Mouse (Mus musculus): Measurements from ENCODE around the gene Nhlrc4. TPM values are rescaled to one million over a fixed set of nuclear protein-coding genes. Genes with fewer than 3 reads are reported as not detected.

Nhlrc4 gene
- polyA plus RNA-seq, 1 experiment from 2014 or later, result 0.19 TPM

GRCm38 (mm10) chr17:25959630-25960467, 15.1 kb upstream of the Nhlrc4 start:
- WGBS, result 91% methylated on average over 22 of the region's 23 CpGs
- H3K4me3 ChIP-seq (ENCODE audit: low read length), result no peak overlapping the region
- H3K9me3 ChIP-seq (ENCODE audit: control insufficient read depth, low read length), result no peaks in the 10 kb centered on the region
- no peaks in the 10 kb centered on the region for H3K27me3 ChIP-seq (replicated peaks; ENCODE audit: control insufficient read depth, insufficient read depth, low read length)
- no peak overlapping the region for H3K4me2 ChIP-seq (ENCODE audit: low read length)
- no peak overlapping the region for H3K27ac ChIP-seq (ENCODE audit: low read depth, low read length)
- no peak for ATAC-seq
- peaks cover 19% of the 10 kb centered on the region for H3K36me3 ChIP-seq (ENCODE audit: control insufficient read depth, insufficient read depth, low read length)
- no peak overlapping the region for H3K9ac ChIP-seq (ENCODE audit: low read depth, low read length)
- H3K4me1 ChIP-seq (ENCODE audit: control insufficient read depth, insufficient read depth, low read depth, low read length), result no peaks in the 10 kb centered on the region; the same call in 1 of the 2 replicates

DNA sequence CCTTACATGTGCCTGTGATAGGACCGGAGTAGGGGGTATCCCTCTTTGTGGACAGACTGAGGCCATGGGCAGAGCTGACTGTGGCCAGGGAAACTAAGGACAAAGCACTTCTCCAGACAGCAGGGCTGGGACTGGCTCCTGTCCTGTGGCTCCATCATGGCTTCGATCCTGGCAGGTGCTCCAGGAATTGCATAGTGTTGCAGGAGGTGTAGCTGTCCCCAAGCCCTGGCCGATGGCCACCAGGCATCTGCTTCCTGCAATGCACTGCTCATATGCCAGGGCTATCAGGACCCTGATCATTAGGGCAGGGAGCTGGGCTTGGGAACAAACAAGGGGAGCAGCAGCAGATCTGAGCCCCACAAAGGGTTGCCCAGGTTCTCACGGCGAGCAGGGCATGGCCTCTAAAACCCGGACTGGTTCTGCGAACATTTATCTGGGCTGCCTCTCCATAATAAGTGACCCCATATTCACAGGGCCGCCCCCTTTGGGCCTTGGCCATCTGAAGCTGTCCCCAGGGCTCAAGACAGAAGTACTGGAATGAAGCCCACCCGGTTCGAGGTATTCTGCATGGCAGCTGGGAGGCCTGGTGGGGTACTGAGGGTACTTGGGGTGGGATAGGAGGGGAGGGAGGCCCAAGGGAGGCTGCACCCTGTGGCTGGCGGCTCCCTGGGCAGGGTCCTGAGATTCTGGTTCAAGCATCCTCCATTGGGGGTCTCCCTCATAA, 14.2 kb upstream of the Nhlrc4 start:
- Histone ChIP-seq H3K4me2 (ENCODE audit: low read length) (no peak overlapping the region), H3K4me3 (ENCODE audit: low read length) (no peak overlapping the region), H3K4me1 (ENCODE audit: control insufficient read depth, insufficient read depth, low read depth, low read length) (no peaks in the 10 kb centered on the region; the same call in 1 of the 2 replicates), H3K36me3 (ENCODE audit: control insufficient read depth, insufficient read depth, low read length) (peaks cover 14% of the 10 kb centered on the region), H3K27me3 (replicated peaks; ENCODE audit: control insufficient read depth, insufficient read depth, low read length) (no peaks in the 10 kb centered on the region; the same call in 1 of the 2 replicates), H3K9ac (ENCODE audit: low read depth, low read length) (no peak overlapping the region), H3K9me3 (ENCODE audit: control insufficient read depth, low read length) (no peaks in the 10 kb centered on the region), H3K27ac (ENCODE audit: low read depth, low read length) (peak overlapping the region; percentile 12; the same call in 1 of the 2 replicates)
- WGBS, result 92% methylated on average over 11 of the region's 11 CpGs
- ATAC-seq, result no peak

- Histone ChIP-seq H3K9me3 (ENCODE audit: control insufficient read depth, low read length) (no peaks in the 10 kb centered on the region), H3K9ac (ENCODE audit: low read depth, low read length) (no peak overlapping the region), H3K27me3 (replicated peaks; ENCODE audit: control insufficient read depth, insufficient read depth, low read length) (peaks cover 8% of the 10 kb centered on the region), H3K4me2 (ENCODE audit: low read length) (no peak overlapping the region), H3K27ac (ENCODE audit: low read depth, low read length) (peak overlapping the region; percentile 21; the same call in 1 of the 2 replicates), H3K36me3 (ENCODE audit: control insufficient read depth, insufficient read depth, low read length) (peaks cover 14% of the 10 kb centered on the region), H3K4me3 (ENCODE audit: low read length) (no peak overlapping the region), H3K4me1 (ENCODE audit: control insufficient read depth, insufficient read depth, low read depth, low read length) (no peaks in the 10 kb centered on the region; the same call in 1 of the 2 replicates)
- peak; percentile 60 for ATAC-seq
- WGBS, result 59% methylated on average over 14 of the region's 14 CpGs
These were observed 12.9 kb upstream of the Nhlrc4 start for GRCm38 (mm10) chr17:25957586-25958051.

DNA sequence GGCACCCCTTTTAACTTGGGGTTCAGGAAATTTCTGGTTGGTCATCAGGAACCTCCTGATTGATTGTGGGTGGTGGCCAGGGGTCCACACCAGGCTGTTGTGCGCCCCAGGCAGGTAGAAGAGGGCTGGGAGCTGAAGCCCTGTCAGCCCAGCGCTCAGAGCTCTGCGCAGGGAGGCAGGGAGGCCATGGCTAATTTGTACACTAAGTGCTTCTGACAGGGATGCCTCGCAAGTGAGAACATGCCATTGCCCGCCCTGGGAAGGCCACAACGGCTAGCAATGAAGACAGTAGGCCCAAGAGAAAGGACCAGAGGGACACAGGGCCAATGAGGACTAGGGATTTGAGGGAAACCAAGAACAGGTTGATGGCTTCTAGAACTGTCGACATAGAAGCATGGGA, 11.9 kb upstream of the Nhlrc4 start:
- peaks cover 18% of the 10 kb centered on the region for H3K27me3 ChIP-seq (replicated peaks; ENCODE audit: control insufficient read depth, insufficient read depth, low read length)
- H3K36me3 ChIP-seq (ENCODE audit: control insufficient read depth, insufficient read depth, low read length), result peaks cover 14% of the 10 kb centered on the region
- peak overlapping the region; percentile 50 for H3K27ac ChIP-seq (ENCODE audit: low read depth, low read length)
- no peaks in the 10 kb centered on the region for H3K9me3 ChIP-seq (ENCODE audit: control insufficient read depth, low read length)
- WGBS, result 77% methylated on average over 7 of the region's 7 CpGs
- no peak for ATAC-seq
- no peak overlapping the region for H3K4me2 ChIP-seq (ENCODE audit: low read length)
- no peak overlapping the region for H3K9ac ChIP-seq (ENCODE audit: low read depth, low read length)
- H3K4me3 ChIP-seq (ENCODE audit: low read length), result no peak overlapping the region
- peaks cover 6% of the 10 kb centered on the region for H3K4me1 ChIP-seq (ENCODE audit: control insufficient read depth, insufficient read depth, low read depth, low read length)

GRCm38 (mm10) chr17:25956201-25956600, 11.4 kb upstream of the Nhlrc4 start:
- peaks cover 22% of the 10 kb centered on the region for H3K27me3 ChIP-seq (replicated peaks; ENCODE audit: control insufficient read depth, insufficient read depth, low read length)
- no peak overlapping the region for H3K4me3 ChIP-seq (ENCODE audit: low read length)
- 60% methylated on average over 7 of the region's 7 CpGs for whole genome bisulfite sequencing
- H3K4me1 ChIP-seq (ENCODE audit: control insufficient read depth, insufficient read depth, low read depth, low read length), result peaks cover 10% of the 10 kb centered on the region
- no peak overlapping the region for H3K9ac ChIP-seq (ENCODE audit: low read depth, low read length)
- peak; percentile 48; the same call in 1 of the 2 replicates for ATAC-seq
- H3K36me3 ChIP-seq (ENCODE audit: control insufficient read depth, insufficient read depth, low read length), result peaks cover 11% of the 10 kb centered on the region
- H3K9me3 ChIP-seq (ENCODE audit: control insufficient read depth, low read length), result no peaks in the 10 kb centered on the region
- no peak overlapping the region for H3K4me2 ChIP-seq (ENCODE audit: low read length)
- peak overlapping the region; percentile 50 for H3K27ac ChIP-seq (ENCODE audit: low read depth, low read length)

DNA sequence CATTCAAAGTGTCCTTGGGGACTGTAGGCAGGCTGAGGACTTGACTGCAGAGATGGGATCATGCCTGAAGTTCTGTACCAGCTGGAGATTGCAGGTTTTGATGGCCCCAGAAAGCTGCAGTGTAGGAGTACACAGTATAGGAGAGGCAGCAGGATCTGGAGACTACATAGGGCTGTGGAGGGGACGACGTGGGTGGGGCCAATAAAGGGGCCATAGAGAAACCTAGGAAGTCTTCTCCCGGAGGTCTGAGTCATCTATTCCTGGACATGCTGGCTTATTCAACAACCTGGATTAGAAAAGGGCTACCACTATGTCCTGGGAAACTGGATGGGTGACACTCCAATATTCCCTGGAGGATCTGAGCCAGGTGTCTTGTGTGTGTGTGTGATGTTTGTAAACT, 11.0 kb upstream of the Nhlrc4 start:
- H3K4me1 ChIP-seq (ENCODE audit: control insufficient read depth, insufficient read depth, low read depth, low read length), result peaks cover 14% of the 10 kb centered on the region
- no peaks in the 10 kb centered on the region for H3K9me3 ChIP-seq (ENCODE audit: control insufficient read depth, low read length)
- 73% methylated on average over 3 of the region's 3 CpGs for WGBS
- H3K4me3 ChIP-seq (ENCODE audit: low read length), result no peak overlapping the region
- H3K27ac ChIP-seq (ENCODE audit: low read depth, low read length), result no peak overlapping the region
- H3K4me2 ChIP-seq (ENCODE audit: low read length), result no peak overlapping the region
- peaks cover 27% of the 10 kb centered on the region for H3K27me3 ChIP-seq (replicated peaks; ENCODE audit: control insufficient read depth, insufficient read depth, low read length)
- no peak overlapping the region for H3K9ac ChIP-seq (ENCODE audit: low read depth, low read length)
- H3K36me3 ChIP-seq (ENCODE audit: control insufficient read depth, insufficient read depth, low read length), result peaks cover 11% of the 10 kb centered on the region
- ATAC-seq, result no peak

GRCm38 (mm10) chr17:25954671-25955070, 9.9 kb upstream of the Nhlrc4 start:
- no peak overlapping the region for H3K4me2 ChIP-seq (ENCODE audit: low read length)
- no peak for ATAC-seq
- WGBS, result 100% methylated on average over 1 of the region's 2 CpGs

GRCm38 (mm10) chr17:25953161-25953560, 8.4 kb upstream of the Nhlrc4 start:
- H3K4me3 ChIP-seq (ENCODE audit: low read length), result no peak overlapping the region
- H3K4me1 ChIP-seq (ENCODE audit: control insufficient read depth, insufficient read depth, low read depth, low read length), result peaks cover 14% of the 10 kb centered on the region
- no peak overlapping the region for H3K27ac ChIP-seq (ENCODE audit: low read depth, low read length)
- WGBS, result 78% methylated on average over 5 of the region's 5 CpGs
- H3K9ac ChIP-seq (ENCODE audit: low read depth, low read length), result no peak overlapping the region
- no peak for ATAC-seq
- peaks cover 34% of the 10 kb centered on the region for H3K27me3 ChIP-seq (replicated peaks; ENCODE audit: control insufficient read depth, insufficient read depth, low read length)
- H3K9me3 ChIP-seq (ENCODE audit: control insufficient read depth, low read length), result no peaks in the 10 kb centered on the region
- no peak overlapping the region for H3K4me2 ChIP-seq (ENCODE audit: low read length)
- peaks cover 2% of the 10 kb centered on the region; the same call in 1 of the 2 replicates for H3K36me3 ChIP-seq (ENCODE audit: control insufficient read depth, insufficient read depth, low read length)

More at GRCm38 (mm10) chr17:25954671-25955070, 9.9 kb upstream of the Nhlrc4 start:
- peaks cover 8% of the 10 kb centered on the region for H3K36me3 ChIP-seq (ENCODE audit: control insufficient read depth, insufficient read depth, low read length)
- no peak overlapping the region for H3K9ac ChIP-seq (ENCODE audit: low read depth, low read length)
- H3K27ac ChIP-seq (ENCODE audit: low read depth, low read length), result no peak overlapping the region
- peaks cover 34% of the 10 kb centered on the region for H3K27me3 ChIP-seq (replicated peaks; ENCODE audit: control insufficient read depth, insufficient read depth, low read length)
- H3K4me1 ChIP-seq (ENCODE audit: control insufficient read depth, insufficient read depth, low read depth, low read length), result peaks cover 14% of the 10 kb centered on the region
- H3K9me3 ChIP-seq (ENCODE audit: control insufficient read depth, low read length), result no peaks in the 10 kb centered on the region
- no peak overlapping the region for H3K4me3 ChIP-seq (ENCODE audit: low read length)

All from hindbrain, embryonic 16.5 days (tissue).